Mouse (Mus musculus): ENCODE data around the gene Wipi1. TPM values are rescaled to one million over a fixed set of nuclear protein-coding genes. Genes with fewer than 3 reads are reported as not detected.

Wipi1 gene
- polyA plus RNA-seq, 1 experiment from 2014 or later = 18.4 TPM

- DNase-seq (ENCODE audit: extremely low spot score, low spot score) = no peak
- Histone ChIP-seq H3K27ac (no peak overlapping the region), H3K27me3 (ENCODE audit: poor library complexity, severe bottlenecking) (peaks cover 8% of the 10 kb centered on the region; the same call in 1 of the 2 replicates), H3K4me3 (no peak overlapping the region), H3K36me3 (replicated peaks) (no peaks in the 10 kb centered on the region), H3K4me1 (peaks cover 31% of the 10 kb centered on the region), H3K9me3 (no peaks in the 10 kb centered on the region)
- WGBS = 71% methylated on average over 9 of the region's 9 CpGs
Measured at GRCm38 (mm10) chr11:109615286-109615685, 3.5 kb upstream of the Wipi1 start.

GRCm38 (mm10) chr11:109612871-109613529, 1.2 kb upstream of the Wipi1 start:
- Histone ChIP-seq H3K27me3 (ENCODE audit: poor library complexity, severe bottlenecking) (0 out of 2 replicates have a peak, but pooled peaks cover 6% of the 10 kb centered on the region), H3K36me3 (replicated peaks) (no peaks in the 10 kb centered on the region), H3K9me3 (no peaks in the 10 kb centered on the region), H3K4me1 (peaks cover 40% of the 10 kb centered on the region), H3K4me3 (no peak overlapping the region), H3K27ac (no peak overlapping the region)
- no peak for DNase-seq (ENCODE audit: extremely low spot score, low spot score)
- WGBS = 73% methylated on average over 7 of the region's 7 CpGs

- WGBS = 0% methylated on average over 26 of the region's 26 CpGs
- H3K9me3 ChIP-seq = no peaks in the 10 kb centered on the region
- H3K27ac ChIP-seq = peak overlapping the region; percentile 89
- H3K4me1 ChIP-seq = peaks cover 35% of the 10 kb centered on the region
- no peak for DNase-seq (ENCODE audit: extremely low spot score, low spot score)
- peak overlapping the region; percentile 78 for H3K4me3 ChIP-seq
- no peaks in the 10 kb centered on the region for H3K36me3 ChIP-seq (replicated peaks)
- H3K27me3 ChIP-seq (ENCODE audit: poor library complexity, severe bottlenecking) = 0 out of 2 replicates have a peak, but pooled peaks cover 6% of the 10 kb centered on the region
Measured at GRCm38 (mm10) chr11:109610795-109611302, 918 bp downstream of the Wipi1 start.

- Histone ChIP-seq H3K27me3 (ENCODE audit: poor library complexity, severe bottlenecking) (0 out of 2 replicates have a peak, but pooled peaks cover 6% of the 10 kb centered on the region), H3K9me3 (no peaks in the 10 kb centered on the region), H3K36me3 (replicated peaks) (no peaks in the 10 kb centered on the region), H3K4me3 (peak overlapping the region; percentile 78), H3K4me1 (peaks cover 31% of the 10 kb centered on the region), H3K27ac (peak overlapping the region; percentile 89)
- DNase-seq (ENCODE audit: extremely low spot score, low spot score) = peak; percentile 26
- WGBS = 15% methylated on average over 9 of the region's 9 CpGs
Measured at GRCm38 (mm10) chr11:109610046-109610794, 1.5 kb downstream of the Wipi1 start.

GRCm38 (mm10) chr11:109608976-109609625, 2.7 kb downstream of the Wipi1 start:
- Histone ChIP-seq H3K27me3 (ENCODE audit: poor library complexity, severe bottlenecking) (0 out of 2 replicates have a peak, but pooled peaks cover 6% of the 10 kb centered on the region), H3K4me1 (peaks cover 31% of the 10 kb centered on the region), H3K27ac (no peak overlapping the region), H3K36me3 (replicated peaks) (no peaks in the 10 kb centered on the region), H3K9me3 (no peaks in the 10 kb centered on the region), H3K4me3 (no peak overlapping the region)
- DNase-seq (ENCODE audit: extremely low spot score, low spot score) = no peak
- 83% methylated on average over 6 of the region's 6 CpGs for WGBS

GRCm38 (mm10) chr11:109607600-109607999, 4.2 kb downstream of the Wipi1 start:
- WGBS = 80% methylated on average over 6 of the region's 6 CpGs
- no peaks in the 10 kb centered on the region for H3K27me3 ChIP-seq (ENCODE audit: poor library complexity, severe bottlenecking)
- no peak for DNase-seq (ENCODE audit: extremely low spot score, low spot score)
- peaks cover 9% of the 10 kb centered on the region; the same call in 1 of the 2 replicates for H3K36me3 ChIP-seq (replicated peaks)
- peaks cover 31% of the 10 kb centered on the region for H3K4me1 ChIP-seq
- no peak overlapping the region for H3K27ac ChIP-seq
- no peak overlapping the region for H3K4me3 ChIP-seq
- H3K9me3 ChIP-seq = no peaks in the 10 kb centered on the region

GRCm38 (mm10) chr11:109598778-109599570, 12.8 kb downstream of the Wipi1 start:
- DNase-seq (ENCODE audit: extremely low spot score, low spot score) = no peak
- no peak overlapping the region for H3K4me3 ChIP-seq
- no peaks in the 10 kb centered on the region for H3K27me3 ChIP-seq (ENCODE audit: poor library complexity, severe bottlenecking)
- peaks cover 17% of the 10 kb centered on the region; the same call in 1 of the 2 replicates for H3K36me3 ChIP-seq (replicated peaks)
- no peaks in the 10 kb centered on the region for H3K9me3 ChIP-seq
- WGBS = 87% methylated on average over 12 of the region's 12 CpGs
- no peaks in the 10 kb centered on the region for H3K4me1 ChIP-seq
- no peak overlapping the region for H3K27ac ChIP-seq

- Histone ChIP-seq H3K9me3 (no peaks in the 10 kb centered on the region), H3K4me3 (no peak overlapping the region), H3K36me3 (replicated peaks) (peaks cover 6% of the 10 kb centered on the region; the same call in 1 of the 2 replicates), H3K27ac (no peak overlapping the region), H3K4me1 (no peaks in the 10 kb centered on the region), H3K27me3 (ENCODE audit: poor library complexity, severe bottlenecking) (no peaks in the 10 kb centered on the region)
- 90% methylated on average over 8 of the region's 8 CpGs for WGBS
- no peak for DNase-seq (ENCODE audit: extremely low spot score, low spot score)
Measured at GRCm38 (mm10) chr11:109594761-109595160, 17.0 kb downstream of the Wipi1 start.

GRCm38 (mm10) chr11:109593200-109593981, 18.4 kb downstream of the Wipi1 start:
- no peak overlapping the region for H3K27ac ChIP-seq
- H3K4me3 ChIP-seq = no peak overlapping the region
- no peak for DNase-seq (ENCODE audit: extremely low spot score, low spot score)
- 82% methylated on average over 6 of the region's 6 CpGs for WGBS
- H3K4me1 ChIP-seq = no peaks in the 10 kb centered on the region
- H3K27me3 ChIP-seq (ENCODE audit: poor library complexity, severe bottlenecking) = no peaks in the 10 kb centered on the region
- H3K9me3 ChIP-seq = no peaks in the 10 kb centered on the region
- 0 out of 2 replicates have a peak, but pooled peaks cover 6% of the 10 kb centered on the region for H3K36me3 ChIP-seq (replicated peaks)

GRCm38 (mm10) chr11:109591511-109591910, 20.3 kb downstream of the Wipi1 start:
- no peak overlapping the region for H3K4me3 ChIP-seq
- H3K36me3 ChIP-seq (replicated peaks) = 0 out of 2 replicates have a peak, but pooled peaks cover 6% of the 10 kb centered on the region
- H3K9me3 ChIP-seq = no peaks in the 10 kb centered on the region
- no peak overlapping the region for H3K27ac ChIP-seq
- WGBS = 88% methylated on average over 4 of the region's 4 CpGs
- DNase-seq (ENCODE audit: extremely low spot score, low spot score) = no peak
- H3K4me1 ChIP-seq = peaks cover 6% of the 10 kb centered on the region
- H3K27me3 ChIP-seq (ENCODE audit: poor library complexity, severe bottlenecking) = no peaks in the 10 kb centered on the region

GRCm38 (mm10) chr11:109590012-109590411, 21.8 kb downstream of the Wipi1 start:
- Histone ChIP-seq H3K9me3 (no peaks in the 10 kb centered on the region), H3K4me3 (no peak overlapping the region), H3K4me1 (peaks cover 6% of the 10 kb centered on the region), H3K27ac (no peak overlapping the region), H3K36me3 (replicated peaks) (0 out of 2 replicates have a peak, but pooled peaks cover 3% of the 10 kb centered on the region), H3K27me3 (ENCODE audit: poor library complexity, severe bottlenecking) (no peaks in the 10 kb centered on the region)
- DNase-seq (ENCODE audit: extremely low spot score, low spot score) = no peak
- 93% methylated on average over 8 of the region's 8 CpGs for WGBS

Data from forebrain, embryonic 10.5 days (tissue).